Mouse (Mus musculus) CH12.LX (cell line): ENCODE data around the gene Cbx2. TPM values are rescaled to one million over a fixed set of nuclear protein-coding genes. Genes with fewer than 3 reads are reported as not detected.
A peak's percentile ranks its signal among the peaks of the same experiment; 100 is the strongest.

Source experiments
- DNase-seq: peaks from one replicate; pipeline ENCODE4 v3.0.0-alpha.2; 2013; ENCODE audit errors: extremely low read depth
- H3K27ac ChIP-seq: 2 replicates; pipeline ENCODE4 v1.5.1; 2012; ENCODE audit warnings: low read depth, mild to moderate bottlenecking, control low read depth, moderate library complexity; ENCODE audit not compliant: insufficient read depth
- H3K27me3 ChIP-seq: replicated peaks from 2 replicates; pipeline ENCODE3; 2012; ENCODE audit warnings: inconsistent platforms
- H3K36me3 ChIP-seq, 2 experiments: replicated peaks in 1 of 2; 2 replicates each; pipeline versions ENCODE3 to v1.6.1; 2012; ENCODE audit warnings: inconsistent platforms in 1 of 2, low read length in 1 of 2, mild to moderate bottlenecking in 1 of 2, mixed read lengths in 1 of 2, moderate library complexity in 1 of 2; ENCODE audit not compliant: control insufficient read depth in 1 of 2, insufficient read depth in 1 of 2
- H3K4me1 ChIP-seq, 2 experiments: 2 replicates each; pipeline ENCODE4 v1.6.1; 2012; ENCODE audit warnings: inconsistent platforms in 1 of 2, moderate library complexity in 1 of 2; ENCODE audit not compliant: insufficient read depth in 2 of 2, control insufficient read depth in 1 of 2
- H3K4me2 ChIP-seq: 2 replicates; pipeline ENCODE4 v1.6.1; 2012; ENCODE audit warnings: low read depth, mild to moderate bottlenecking, control low read depth; ENCODE audit not compliant: poor library complexity, insufficient read depth, severe bottlenecking
- H3K4me3 ChIP-seq, 3 experiments: fragments of 150-350 bp in 1 of 3; sonication (generic) in 1 of 3; replicated peaks in 1 of 3; 2 replicates each; pipeline versions ENCODE3 to v1.5.1; 2011 to 2012; ENCODE audit warnings: low read depth in 2 of 3, low read length in 2 of 3, mild to moderate bottlenecking in 2 of 3, moderate library complexity in 2 of 3, control low read depth in 1 of 3, improper control_type of control experiment in 1 of 3, inconsistent platforms in 1 of 3, mixed read lengths in 1 of 3; ENCODE audit not compliant: poor library complexity in 1 of 3
- H3K79me2 ChIP-seq: replicated peaks from 2 replicates; pipeline ENCODE4 v1.6.1; 2012; ENCODE audit warnings: mild to moderate bottlenecking, moderate library complexity; ENCODE audit not compliant: control insufficient read depth, poor library complexity, insufficient read depth, severe bottlenecking; ENCODE audit errors: extremely low read depth
- H3K9ac ChIP-seq: 2 replicates; pipeline ENCODE4 v1.6.1; 2012; ENCODE audit warnings: low read depth, mild to moderate bottlenecking, control low read depth, moderate library complexity; ENCODE audit not compliant: insufficient read depth
- H3K9me3 ChIP-seq: replicated peaks from 2 replicates; pipeline ENCODE3; 2012; ENCODE audit warnings: low read length, inconsistent platforms, mixed read lengths
- BHLHE40 ChIP-seq: IDR thresholded peaks from 2 replicates; pipeline ENCODE4 v1.6.1; 2011; ENCODE audit warnings: mild to moderate bottlenecking, low read depth, low read length, improper control_type of control experiment
- CHD1 ChIP-seq: IDR thresholded peaks from 2 replicates; pipeline ENCODE4 v1.6.1; 2012; ENCODE audit warnings: low read depth, low read length, improper control_type of control experiment, inconsistent platforms
- CHD2 ChIP-seq: IDR thresholded peaks from 2 replicates; pipeline ENCODE4 v1.6.1; 2011; ENCODE audit warnings: low read length, improper control_type of control experiment
- CTCF ChIP-seq, 2 experiments: IDR thresholded peaks in 1 of 2; conservative IDR thresholded peaks in 1 of 2; 2 replicates each; pipeline ENCODE4 v1.5.1; 2011 to 2012; ENCODE audit warnings: low read depth in 2 of 2, low read length in 2 of 2, improper control_type of control experiment in 1 of 2, inconsistent platforms in 1 of 2, mild to moderate bottlenecking in 1 of 2, moderate library complexity in 1 of 2
- E2F4 ChIP-seq: IDR thresholded peaks from 2 replicates; pipeline ENCODE4 v1.6.1; 2011; ENCODE audit warnings: low read depth, low read length, improper control_type of control experiment; ENCODE audit not compliant: insufficient replicate concordance
- ELF1 ChIP-seq: IDR thresholded peaks from 2 replicates; pipeline ENCODE4 v1.6.1; 2014; ENCODE audit warnings: low read depth, mild to moderate bottlenecking, inconsistent platforms, low read length, improper control_type of control experiment
- EP300 ChIP-seq: IDR thresholded peaks from 2 replicates; pipeline ENCODE4 v1.6.1; 2011; ENCODE audit warnings: low read length, improper control_type of control experiment
- ETS1 ChIP-seq: conservative IDR thresholded peaks from 2 replicates; pipeline ENCODE4 v1.6.1; 2012; ENCODE audit warnings: low read depth, mild to moderate bottlenecking, inconsistent platforms, low read length, improper control_type of control experiment, moderate library complexity
- GABPA ChIP-seq: IDR thresholded peaks from 2 replicates; pipeline ENCODE4 v1.6.1; 2012; ENCODE audit warnings: low read depth, low read length, improper control_type of control experiment, inconsistent platforms; ENCODE audit not compliant: insufficient replicate concordance
- HCFC1 ChIP-seq: IDR thresholded peaks from 2 replicates; pipeline ENCODE4 v1.6.1; 2012; ENCODE audit warnings: low read depth, mild to moderate bottlenecking, inconsistent platforms, low read length, improper control_type of control experiment
- IRF4 ChIP-seq: IDR thresholded peaks from 2 replicates; pipeline ENCODE4 v1.6.1; 2014; ENCODE audit warnings: low read depth, mild to moderate bottlenecking, inconsistent platforms, low read length, improper control_type of control experiment
- JUN ChIP-seq: IDR thresholded peaks from 2 replicates; pipeline ENCODE4 v1.6.1; 2011; ENCODE audit warnings: low read depth, mild to moderate bottlenecking, low read length, improper control_type of control experiment, moderate library complexity; ENCODE audit not compliant: insufficient read depth
- JUND ChIP-seq: conservative IDR thresholded peaks from 2 replicates; pipeline ENCODE4 v1.6.1; 2011; ENCODE audit warnings: low read depth, low read length, improper control_type of control experiment
- KAT2A ChIP-seq: IDR thresholded peaks from 2 replicates; pipeline ENCODE4 v1.6.1; 2012; ENCODE audit warnings: low read length, improper control_type of control experiment, inconsistent platforms; ENCODE audit not compliant: insufficient replicate concordance
- MAFK ChIP-seq: IDR thresholded peaks from 2 replicates; pipeline ENCODE4 v1.6.1; 2011; ENCODE audit warnings: low read length, improper control_type of control experiment; ENCODE audit not compliant: insufficient replicate concordance
- MAX ChIP-seq: IDR thresholded peaks from 2 replicates; pipeline ENCODE4 v1.6.1; 2011; ENCODE audit warnings: low read length, improper control_type of control experiment
- MAZ ChIP-seq: IDR thresholded peaks from 2 replicates; pipeline ENCODE4 v1.6.1; 2012; ENCODE audit warnings: low read depth, mild to moderate bottlenecking, inconsistent platforms, low read length, improper control_type of control experiment, moderate library complexity
- MEF2A ChIP-seq: IDR thresholded peaks from 2 replicates; pipeline ENCODE4 v1.6.1; 2014; ENCODE audit warnings: low read depth, mild to moderate bottlenecking, inconsistent platforms, low read length, improper control_type of control experiment, borderline replicate concordance
- MXI1 ChIP-seq: IDR thresholded peaks from 2 replicates; pipeline ENCODE4 v1.6.1; 2011; ENCODE audit warnings: mild to moderate bottlenecking, low read depth, low read length, improper control_type of control experiment
- MYC ChIP-seq: IDR thresholded peaks from 2 replicates; pipeline ENCODE4 v1.6.1; 2011; ENCODE audit warnings: low read depth, mild to moderate bottlenecking, improper control_type of control experiment, low read length
- NELFE ChIP-seq: IDR thresholded peaks from 2 replicates; pipeline ENCODE4 v1.6.1; 2011; ENCODE audit warnings: low read depth, low read length, improper control_type of control experiment
- NRF1 ChIP-seq: IDR thresholded peaks from 2 replicates; pipeline ENCODE4 v1.6.1; 2014; ENCODE audit warnings: low read depth, mild to moderate bottlenecking, inconsistent platforms, low read length, improper control_type of control experiment, moderate library complexity
- PAX5 ChIP-seq: IDR thresholded peaks from 2 replicates; pipeline ENCODE4 v1.6.1; 2012; ENCODE audit warnings: low read length, inconsistent platforms, mixed read lengths
- POLR2A ChIP-seq: IDR thresholded peaks from 2 replicates; pipeline ENCODE4 v1.6.1; 2011; ENCODE audit warnings: low read depth, mild to moderate bottlenecking, improper control_type of control experiment, low read length
- POLR2AphosphoS2 ChIP-seq: IDR thresholded peaks from 2 replicates; pipeline ENCODE4 v1.6.1; 2011; ENCODE audit warnings: low read depth, low read length, improper control_type of control experiment
- RAD21 ChIP-seq: IDR thresholded peaks from 2 replicates; pipeline ENCODE4 v1.6.1; 2011; ENCODE audit warnings: low read depth, mild to moderate bottlenecking, low read length, improper control_type of control experiment, moderate library complexity
- RCOR1 ChIP-seq: conservative IDR thresholded peaks from 2 replicates; pipeline ENCODE4 v1.6.1; 2012; ENCODE audit warnings: low read depth, mild to moderate bottlenecking, inconsistent platforms, low read length, improper control_type of control experiment
- SIN3A ChIP-seq: IDR thresholded peaks from 2 replicates; pipeline ENCODE4 v1.6.1; 2012; ENCODE audit warnings: low read length, improper control_type of control experiment, inconsistent platforms
- SMC3 ChIP-seq: IDR thresholded peaks from 2 replicates; pipeline ENCODE4 v1.6.1; 2011; ENCODE audit warnings: low read depth, low read length, improper control_type of control experiment
- TBP ChIP-seq: conservative IDR thresholded peaks from 2 replicates; pipeline ENCODE4 v1.6.1; 2011; ENCODE audit warnings: low read depth, low read length, improper control_type of control experiment
- TCF12 ChIP-seq: IDR thresholded peaks from 2 replicates; pipeline ENCODE4 v1.6.1; 2014; ENCODE audit warnings: low read depth, mild to moderate bottlenecking, inconsistent platforms, low read length, improper control_type of control experiment
- UBTF ChIP-seq: IDR thresholded peaks from 2 replicates; pipeline ENCODE4 v1.6.1; 2012; ENCODE audit warnings: low read depth, mild to moderate bottlenecking, inconsistent platforms, low read length, improper control_type of control experiment, moderate library complexity
- USF1 ChIP-seq: IDR thresholded peaks from 2 replicates; pipeline ENCODE4 v1.6.1; 2014; ENCODE audit warnings: low read depth, mild to moderate bottlenecking, inconsistent platforms, low read length, improper control_type of control experiment
- USF2 ChIP-seq: conservative IDR thresholded peaks from 2 replicates; pipeline ENCODE4 v1.6.1; 2011; ENCODE audit warnings: low read depth, low read length, improper control_type of control experiment
- ZC3H11A ChIP-seq: IDR thresholded peaks from 2 replicates; pipeline ENCODE4 v1.6.1; 2012; ENCODE audit warnings: low read depth, mild to moderate bottlenecking, inconsistent platforms, low read length, improper control_type of control experiment
- ZKSCAN1 ChIP-seq: IDR thresholded peaks from 2 replicates; pipeline ENCODE4 v1.6.1; 2012; ENCODE audit warnings: low read depth, inconsistent platforms, low read length, improper control_type of control experiment, borderline replicate concordance
- ZMIZ1 ChIP-seq: IDR thresholded peaks from 2 replicates; pipeline ENCODE4 v1.6.1; 2012; ENCODE audit warnings: low read depth, mild to moderate bottlenecking, inconsistent platforms, low read length, improper control_type of control experiment
- ZNF384 ChIP-seq: IDR thresholded peaks from 2 replicates; pipeline ENCODE4 v1.6.1; 2012; ENCODE audit warnings: low read depth, low read length, improper control_type of control experiment, inconsistent platforms
- dilution Hi-C: fragments of 300-500 bp; cut with MboI; formaldehyde crosslinking; loops from 2 replicates; pipeline ENCODE4 v1.14.3; 2020; ENCODE audit warnings: low sequenced_read_pairs; ENCODE audit not compliant: extremely low pct_unique_long_range_greater_than_20kb, extremely low pct_ligation_motif_present
- in situ Hi-C: fragments of 300-500 bp; cut with MboI; formaldehyde crosslinking; loops from 3 replicates; pipeline ENCODE4 v1.14.3; 2019; ENCODE audit warnings: low sequenced_read_pairs, low pct_ligation_motif_present, low pct_unique_long_range_greater_than_20kb, mixed read lengths
- polyA plus RNA-seq: library from polyadenylated mRNA; unstranded; fragments of >175 nt; gene quantifications from 2 replicates; pipeline ENCODE4 v1.2.1, GENCODE M21; 2012; ENCODE audit warnings: low read depth; ENCODE audit not compliant: insufficient read length
- total RNA-seq, 2 experiments: library from RNA; depleted of rRNA; stranded (reverse); fragments of 300-350 nt in 1 of 2; fragments of >200 nt in 1 of 2; gene quantifications; 2 replicates each; pipeline ENCODE4 v1.2.3; 2012 to 2014

Gene Cbx2
- total and polyA plus RNA-seq, 3 experiments = 2.8 to 15.5 (median 3.9) TPM

GRCm38 (mm10) chr11:119047261-119048132 is 24.7 kb downstream of the Cbx2 start:
- DNase-seq = no peak
- no peak for TF ChIP-seq JUND
- 0 out of 2 replicates have a peak, but pooled peaks have one; percentile 12 for TF ChIP-seq SIN3A
- peak in 1 of 2 experiments; percentile 44; a peak in 2 of 4 replicates for TF ChIP-seq CTCF (conservative IDR thresholded peaks at IDR 0.05 in 1 of 2, IDR thresholded peaks at IDR 0.05 in 1 of 2; ENCODE audit: low read depth in 2 of 2, low read length in 2 of 2)
- TF ChIP-seq GABPA = no peak
- no peak for TF ChIP-seq MAZ
- no peak; the same call in 1 of the 2 replicates for TF ChIP-seq UBTF
- no peak; the same call in 1 of the 2 replicates for TF ChIP-seq MAX
- peak; percentile 48; the same call in 1 of the 2 replicates for TF ChIP-seq ETS1
- TF ChIP-seq NRF1 = peak; percentile 39
- no peak for TF ChIP-seq MYC
- TF ChIP-seq BHLHE40 = no peak; the same call in 1 of the 2 replicates
- peak; percentile 23; the same call in 1 of the 2 replicates for TF ChIP-seq EP300
- no peak for TF ChIP-seq ZKSCAN1
- TF ChIP-seq PAX5 = no peak
- TF ChIP-seq POLR2A = peak; percentile 45
- peak; percentile 42 for TF ChIP-seq ELF1
- TF ChIP-seq IRF4 = no peak; the same call in 1 of the 2 replicates
- TF ChIP-seq POLR2AphosphoS2 = no peak
- no peak for TF ChIP-seq USF2
- TF ChIP-seq CHD2 = no peak
- TF ChIP-seq SMC3 = peak; percentile 22; the same call in 1 of the 2 replicates
- no peak for TF ChIP-seq MXI1
- TF ChIP-seq ZMIZ1 = no peak
- TF ChIP-seq RCOR1 = no peak
- peak; percentile 92 for TF ChIP-seq ZNF384
- TF ChIP-seq NELFE = no peak
- no peak for TF ChIP-seq JUN
- TF ChIP-seq MEF2A = no peak
- TF ChIP-seq MAFK = 0 out of 2 replicates have a peak, but pooled peaks have one; percentile 19
- no peak; the same call in 1 of the 2 replicates for TF ChIP-seq RAD21
- TF ChIP-seq TCF12 = peak; percentile 17; the same call in 1 of the 2 replicates
- TF ChIP-seq TBP = no peak
- no peak for TF ChIP-seq CHD1
- no peak for TF ChIP-seq USF1
- TF ChIP-seq ZC3H11A = no peak
- TF ChIP-seq E2F4 = no peak
- no peak for TF ChIP-seq HCFC1
- 0 out of 2 replicates have a peak, but pooled peaks have one; percentile 25 for TF ChIP-seq KAT2A
- Histone ChIP-seq H3K79me2 (no peaks in the 10 kb centered on the region), H3K9ac (peak overlapping the region; percentile 17), H3K4me1 (peaks cover 15 to 59% of the 10 kb centered on the region in 2 experiments), H3K36me3 (no peaks in the 10 kb centered on the region), H3K4me3 (peak overlapping the region; percentile 1 to 51 (median 46)), H3K27me3 (peaks cover 97% of the 10 kb centered on the region), H3K9me3 (peaks cover 2% of the 10 kb centered on the region), H3K4me2 (peak overlapping the region; percentile 72), H3K27ac (peak overlapping the region; percentile 42)
- in situ Hi-C loops = no loop called here
- dilution Hi-C loops = no loop called here
